Mouse (Mus musculus) neural tube, embryonic 13.5 days (tissue): ENCODE measurements around the gene Sumf1. TPM values are rescaled to one million over a fixed set of nuclear protein-coding genes. Genes with fewer than 3 reads are reported as not detected.
A peak's percentile ranks its signal among the peaks of the same experiment; 100 is the strongest.

Experiments used
- ATAC-seq: fragments of 200-750 bp; cut with Nextera tagmentation; 2 replicates; pipeline ENCODE4 v1.8.0; 2017; ENCODE audit warnings: low read depth, mild to moderate bottlenecking, moderate TSS enrichment, moderate library complexity
- H3K27ac ChIP-seq: fragments of 300-500 bp; sonication (generic); replicated peaks from 2 replicates; pipeline ENCODE4 v1.5.1; 2015; ENCODE audit warnings: moderate library complexity, mild to moderate bottlenecking, inconsistent platforms
- H3K27me3 ChIP-seq: fragments of 300-500 bp; sonication (generic); 2 replicates; pipeline ENCODE4 v1.6.1; 2015; ENCODE audit warnings: mild to moderate bottlenecking, inconsistent platforms
- H3K36me3 ChIP-seq: fragments of 300-500 bp; sonication (generic); 2 replicates; pipeline ENCODE4 v1.6.1; 2015; ENCODE audit warnings: mild to moderate bottlenecking, inconsistent platforms
- H3K4me1 ChIP-seq: fragments of 300-500 bp; sonication (generic); replicated peaks from 2 replicates; pipeline ENCODE4 v1.6.1; 2015; ENCODE audit warnings: inconsistent platforms
- H3K4me2 ChIP-seq: fragments of 300-500 bp; sonication (generic); 2 replicates; pipeline ENCODE4 v1.6.1; 2015; ENCODE audit warnings: inconsistent platforms, mild to moderate bottlenecking, moderate library complexity
- H3K4me3 ChIP-seq: fragments of 300-500 bp; sonication (generic); 2 replicates; pipeline ENCODE4 v1.5.1; 2015; ENCODE audit warnings: mild to moderate bottlenecking, inconsistent platforms
- H3K9ac ChIP-seq: fragments of 300-500 bp; sonication (generic); 2 replicates; pipeline ENCODE4 v1.6.1; 2015; ENCODE audit warnings: moderate library complexity, mild to moderate bottlenecking, inconsistent platforms
- H3K9me3 ChIP-seq: fragments of 300-500 bp; sonication (generic); 2 replicates; pipeline ENCODE4 v1.6.1; 2016; ENCODE audit warnings: inconsistent platforms
- WGBS: fragments of 180-500 bp; shearing (Covaris S2); methylation state at CpG from one replicate; pipeline ENCODE4 v1.1.7; 2015; 5-methylcytosine and 5-hydroxymethylcytosine counted together
- polyA plus RNA-seq: library from polyadenylated mRNA; unstranded; fragments of >200 nt; fragmentation: Nextera tagmentation; extraction: Ambion mirVana; gene quantifications from 2 replicates; pipeline ENCODE4 v1.2.1, GENCODE M21; 2015

The Sumf1 gene
- polyA plus RNA-seq, 1 experiment from 2014 or later, result 11.2 TPM

DNA sequence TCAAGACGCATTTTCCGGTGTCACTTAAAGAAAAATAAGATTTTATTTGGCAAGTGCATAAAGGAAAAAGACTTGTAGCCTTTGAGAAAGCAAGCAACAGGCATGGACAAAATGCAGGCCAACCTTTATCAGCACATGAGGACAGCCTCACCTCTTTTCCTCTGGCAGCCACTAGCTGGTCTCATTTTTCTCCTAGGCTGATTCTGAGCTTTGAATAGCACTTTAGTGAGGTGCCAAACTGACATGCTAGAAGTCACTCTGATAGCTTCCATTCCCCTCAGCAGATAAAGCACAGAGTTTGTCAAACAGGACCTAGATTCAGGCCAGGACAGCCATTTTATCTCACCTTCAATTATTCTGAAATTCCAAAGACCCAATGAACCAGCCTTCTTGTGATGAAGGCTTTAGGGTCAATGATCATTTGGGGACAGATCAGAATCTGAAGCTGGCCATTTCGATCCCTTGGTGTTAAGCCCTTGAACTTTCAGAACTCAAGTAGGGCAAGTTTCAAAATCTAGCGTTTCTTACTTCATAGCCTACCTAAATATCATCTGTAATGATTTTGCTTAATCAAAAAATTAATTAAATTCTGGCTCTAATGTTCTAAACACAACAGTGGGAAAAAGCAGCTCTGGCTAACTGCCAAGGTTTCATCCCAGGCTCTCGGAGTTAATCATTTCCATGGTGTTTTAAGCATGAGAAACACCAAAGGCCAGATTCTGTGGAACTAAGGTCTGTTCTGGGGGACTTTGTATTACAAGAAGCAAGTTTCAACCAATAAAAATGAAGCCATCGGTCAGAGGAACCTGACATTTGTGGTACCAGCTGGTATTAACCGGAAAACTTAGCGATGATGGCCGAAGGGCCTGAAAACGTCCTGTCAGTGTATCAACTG lies 83.2 kb downstream of the Sumf1 start:
- Histone ChIP-seq H3K36me3 (no peaks in the 10 kb centered on the region), H3K27ac (no peak overlapping the region), H3K9me3 (no peaks in the 10 kb centered on the region), H3K27me3 (no peaks in the 10 kb centered on the region), H3K4me1 (peaks cover 3% of the 10 kb centered on the region; the same call in 1 of the 2 replicates), H3K4me2 (no peak overlapping the region), H3K9ac (no peak overlapping the region), H3K4me3 (no peak overlapping the region)
- no peak for ATAC-seq
- WGBS, result 87% methylated on average over 10 of the region's 10 CpGs

- no peak for ATAC-seq
- no peaks in the 10 kb centered on the region for H3K9me3 ChIP-seq
- H3K27me3 ChIP-seq, result no peaks in the 10 kb centered on the region
- H3K27ac ChIP-seq, result no peak overlapping the region
- H3K4me3 ChIP-seq, result no peak overlapping the region
- no peaks in the 10 kb centered on the region for H3K36me3 ChIP-seq
- 47% methylated on average over 3 of the region's 3 CpGs for WGBS
- no peak overlapping the region for H3K9ac ChIP-seq
- peak overlapping the region; percentile 23; the same call in 1 of the 2 replicates for H3K4me2 ChIP-seq
- H3K4me1 ChIP-seq, result peaks cover 3% of the 10 kb centered on the region; the same call in 1 of the 2 replicates
Measured at GRCm38 (mm10) chr6:108098846-108099217, 86.5 kb downstream of the Sumf1 start.

GRCm38 (mm10) chr6:108098171-108098845 lies 87.1 kb downstream of the Sumf1 start:
- Histone ChIP-seq H3K27ac (no peak overlapping the region), H3K9me3 (no peaks in the 10 kb centered on the region), H3K9ac (no peak overlapping the region), H3K4me1 (peaks cover 3% of the 10 kb centered on the region; the same call in 1 of the 2 replicates), H3K36me3 (no peaks in the 10 kb centered on the region), H3K4me3 (no peak overlapping the region), H3K27me3 (no peaks in the 10 kb centered on the region), H3K4me2 (peak overlapping the region; percentile 23; the same call in 1 of the 2 replicates)
- ATAC-seq, result peak; percentile 79; the same call in 1 of the 2 replicates
- 21% methylated on average over 9 of the region's 9 CpGs for WGBS

- no peak overlapping the region for H3K4me2 ChIP-seq
Measured at GRCm38 (mm10) chr6:108095445-108095844, 89.9 kb downstream of the Sumf1 start.

GRCm38 (mm10) chr6:108093449-108093848 lies 91.9 kb downstream of the Sumf1 start:
- Histone ChIP-seq H3K36me3 (no peaks in the 10 kb centered on the region), H3K4me3 (no peak overlapping the region), H3K27me3 (no peaks in the 10 kb centered on the region), H3K27ac (no peak overlapping the region), H3K4me1 (no peaks in the 10 kb centered on the region), H3K9me3 (no peaks in the 10 kb centered on the region), H3K4me2 (no peak overlapping the region), H3K9ac (no peak overlapping the region)
- ATAC-seq, result no peak
- 82% methylated on average over 3 of the region's 3 CpGs for WGBS

More at GRCm38 (mm10) chr6:108095445-108095844, 89.9 kb downstream of the Sumf1 start:
- WGBS, result 80% methylated on average over 5 of the region's 5 CpGs
- Histone ChIP-seq H3K4me3 (no peak overlapping the region), H3K27ac (no peak overlapping the region), H3K27me3 (no peaks in the 10 kb centered on the region), H3K9ac (no peak overlapping the region), H3K9me3 (no peaks in the 10 kb centered on the region), H3K36me3 (no peaks in the 10 kb centered on the region), H3K4me1 (no peaks in the 10 kb centered on the region; the same call in 1 of the 2 replicates)
- no peak for ATAC-seq

DNA sequence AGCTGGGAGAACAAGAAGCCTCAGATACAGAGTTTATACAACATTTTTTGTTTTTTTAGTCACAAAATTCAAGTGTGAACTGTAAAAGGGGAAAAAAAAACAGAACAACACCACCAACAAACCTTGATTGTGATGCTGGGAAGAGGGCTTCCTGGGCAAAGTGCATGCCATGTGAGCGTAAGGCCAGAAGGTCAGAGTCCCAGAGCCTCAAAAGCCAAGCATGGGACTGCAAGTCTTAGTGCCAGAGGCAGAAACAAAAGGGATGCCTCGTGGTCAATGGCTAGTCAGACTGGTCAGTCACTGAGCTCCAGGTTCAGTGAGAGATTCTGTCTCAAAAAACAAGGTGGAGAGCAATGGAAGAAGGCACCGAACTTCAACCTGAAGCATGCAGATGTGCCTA lies 92.7 kb downstream of the Sumf1 start:
- ATAC-seq, result no peak
- H3K27ac ChIP-seq, result no peak overlapping the region
- no peaks in the 10 kb centered on the region for H3K4me1 ChIP-seq
- no peaks in the 10 kb centered on the region for H3K9me3 ChIP-seq
- no peak overlapping the region for H3K9ac ChIP-seq
- H3K36me3 ChIP-seq, result no peaks in the 10 kb centered on the region
- H3K27me3 ChIP-seq, result no peaks in the 10 kb centered on the region
- 83% methylated on average over 3 of the region's 3 CpGs for WGBS
- H3K4me2 ChIP-seq, result no peak overlapping the region
- no peak overlapping the region for H3K4me3 ChIP-seq

- WGBS, result 69% methylated on average over 1 of the region's 1 CpGs
- Histone ChIP-seq H3K27me3 (no peaks in the 10 kb centered on the region), H3K9me3 (no peaks in the 10 kb centered on the region)
Measured at GRCm38 (mm10) chr6:108091296-108091695, 94.1 kb downstream of the Sumf1 start.

GRCm38 (mm10) chr6:108075857-108076256 lies 109.5 kb downstream of the Sumf1 start:
- no peak overlapping the region for H3K9ac ChIP-seq
- WGBS, result 94% methylated on average over 7 of the region's 7 CpGs
- 0 out of 2 replicates have a peak, but pooled peaks cover 4% of the 10 kb centered on the region for H3K9me3 ChIP-seq
- no peaks in the 10 kb centered on the region for H3K4me1 ChIP-seq
- H3K4me2 ChIP-seq, result no peak overlapping the region
- no peak for ATAC-seq
- H3K4me3 ChIP-seq, result no peak overlapping the region
- peaks cover 24% of the 10 kb centered on the region for H3K36me3 ChIP-seq
- H3K27me3 ChIP-seq, result no peaks in the 10 kb centered on the region
- H3K27ac ChIP-seq, result no peak overlapping the region

More at GRCm38 (mm10) chr6:108091296-108091695, 94.1 kb downstream of the Sumf1 start:
- Histone ChIP-seq H3K9ac (no peak overlapping the region), H3K4me1 (no peaks in the 10 kb centered on the region), H3K27ac (no peak overlapping the region), H3K36me3 (no peaks in the 10 kb centered on the region), H3K4me2 (no peak overlapping the region), H3K4me3 (no peak overlapping the region)
- no peak for ATAC-seq

DNA sequence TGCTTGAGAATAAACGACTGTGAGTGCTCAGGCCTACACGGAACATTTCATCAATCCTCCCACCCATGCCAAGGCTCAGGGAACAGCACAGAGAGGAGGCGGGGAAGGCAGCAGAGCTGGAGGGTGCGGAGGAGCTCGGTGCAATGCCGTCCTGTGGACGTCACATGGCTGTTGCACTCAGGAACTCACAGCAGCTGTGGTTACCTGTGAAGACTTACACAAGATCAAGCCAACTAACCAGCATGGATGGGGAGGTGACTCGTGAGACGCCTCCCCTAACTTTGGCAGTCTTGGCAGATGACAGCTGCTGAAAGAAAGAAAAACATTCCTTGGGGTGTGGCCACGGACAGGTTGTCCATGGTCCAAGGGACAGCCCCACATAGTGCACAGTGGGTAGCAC lies 110.8 kb downstream of the Sumf1 start:
- ATAC-seq, result no peak
- peaks cover 28% of the 10 kb centered on the region for H3K36me3 ChIP-seq
- no peaks in the 10 kb centered on the region for H3K4me1 ChIP-seq
- no peak overlapping the region for H3K9ac ChIP-seq
- no peak overlapping the region for H3K4me2 ChIP-seq
- no peak overlapping the region for H3K27ac ChIP-seq
- 95% methylated on average over 10 of the region's 10 CpGs for WGBS
- no peak overlapping the region for H3K4me3 ChIP-seq
- H3K9me3 ChIP-seq, result 0 out of 2 replicates have a peak, but pooled peaks cover 4% of the 10 kb centered on the region
- no peaks in the 10 kb centered on the region for H3K27me3 ChIP-seq

GRCm38 (mm10) chr6:108073931-108074330 lies 111.5 kb downstream of the Sumf1 start:
- Histone ChIP-seq H3K27ac (no peak overlapping the region), H3K4me3 (no peak overlapping the region), H3K9me3 (0 out of 2 replicates have a peak, but pooled peaks cover 4% of the 10 kb centered on the region), H3K27me3 (no peaks in the 10 kb centered on the region), H3K4me2 (no peak overlapping the region), H3K36me3 (peaks cover 28% of the 10 kb centered on the region), H3K9ac (no peak overlapping the region), H3K4me1 (no peaks in the 10 kb centered on the region)
- 100% methylated on average over 2 of the region's 2 CpGs for WGBS
- ATAC-seq, result no peak

DNA sequence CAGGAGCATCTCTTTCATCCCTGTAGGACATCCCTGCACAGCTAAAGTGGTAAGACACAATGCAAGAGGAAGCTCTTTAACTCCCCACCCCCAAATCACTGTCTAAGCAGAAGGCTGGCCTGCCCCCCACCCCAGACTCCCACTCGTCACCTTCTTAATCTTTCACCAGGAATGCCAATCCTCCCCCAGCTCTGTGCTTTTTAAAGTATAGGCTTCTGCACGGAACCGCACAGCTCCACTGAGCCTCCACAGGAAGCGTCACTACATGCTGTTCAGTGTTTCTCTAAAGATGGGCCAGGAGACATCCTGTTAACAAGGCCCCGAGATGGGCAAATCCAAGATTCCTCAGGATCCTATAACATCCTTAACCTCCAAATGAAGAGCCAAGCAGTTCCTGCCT lies 112.3 kb downstream of the Sumf1 start:
- Histone ChIP-seq H3K4me2 (no peak overlapping the region), H3K4me3 (no peak overlapping the region), H3K27ac (no peak overlapping the region), H3K9ac (no peak overlapping the region), H3K27me3 (no peaks in the 10 kb centered on the region), H3K9me3 (0 out of 2 replicates have a peak, but pooled peaks cover 4% of the 10 kb centered on the region), H3K36me3 (peaks cover 28% of the 10 kb centered on the region), H3K4me1 (no peaks in the 10 kb centered on the region)
- WGBS, result 87% methylated on average over 5 of the region's 5 CpGs
- no peak for ATAC-seq

- H3K4me1 ChIP-seq, result no peaks in the 10 kb centered on the region
- H3K4me3 ChIP-seq, result no peak overlapping the region
- 0 out of 2 replicates have a peak, but pooled peaks cover 4% of the 10 kb centered on the region for H3K9me3 ChIP-seq
- no peak overlapping the region for H3K4me2 ChIP-seq
- H3K27ac ChIP-seq, result no peak overlapping the region
- ATAC-seq, result no peak
- no peaks in the 10 kb centered on the region for H3K27me3 ChIP-seq
- WGBS, result 93% methylated on average over 7 of the region's 7 CpGs
- H3K9ac ChIP-seq, result no peak overlapping the region
- H3K36me3 ChIP-seq, result peaks cover 19% of the 10 kb centered on the region
Measured at GRCm38 (mm10) chr6:108070947-108071346, 114.4 kb downstream of the Sumf1 start.
